Mouse (Mus musculus) thymus, adult 2 months (tissue): ENCODE data around the gene 4930539E08Rik.

ENCODE experiments used
- CTCF ChIP-seq: fragments of 200-500 bp; IDR thresholded peaks from 2 replicates; pipeline ENCODE4 v1.5.1; 2012; ENCODE audit warnings: mild to moderate bottlenecking, control low read depth, low read length, moderate library complexity, borderline replicate concordance; ENCODE audit not compliant: control insufficient read depth, poor library complexity, insufficient read depth; ENCODE audit errors: extremely low read depth
- POLR2A ChIP-seq: fragments of 200-500 bp; IDR thresholded peaks from 2 replicates; pipeline ENCODE4 v1.6.1; 2012; ENCODE audit warnings: mild to moderate bottlenecking, low read length, control low read depth, moderate library complexity; ENCODE audit not compliant: control insufficient read depth, poor library complexity, insufficient read depth; ENCODE audit errors: extremely low read depth

DNA sequence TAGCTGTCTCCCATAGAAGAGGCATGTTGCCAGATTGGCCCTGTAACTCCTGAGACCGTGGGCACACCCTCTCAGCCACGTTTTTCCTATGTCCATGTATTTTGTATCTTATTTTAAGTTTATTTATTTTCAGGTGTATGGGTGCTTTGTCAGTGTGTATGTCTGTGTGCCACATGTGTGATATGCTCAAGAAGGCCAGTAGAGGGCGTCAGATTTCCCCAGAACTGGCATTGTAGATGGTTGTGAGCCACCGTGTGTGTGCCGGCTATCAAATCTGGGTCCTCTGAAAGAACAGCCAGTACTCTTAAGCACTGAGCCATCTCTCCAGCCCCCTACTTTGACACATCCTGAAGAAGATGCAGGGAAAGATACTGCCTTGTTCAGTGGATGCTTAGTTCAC, 44.7 kb downstream of the 4930539E08Rik start:
- no peak for TF ChIP-seq CTCF
- no peak for TF ChIP-seq POLR2A
